17 mouse cellular contexts compared by ENCODE assay signal in the genomic region with DNA sequence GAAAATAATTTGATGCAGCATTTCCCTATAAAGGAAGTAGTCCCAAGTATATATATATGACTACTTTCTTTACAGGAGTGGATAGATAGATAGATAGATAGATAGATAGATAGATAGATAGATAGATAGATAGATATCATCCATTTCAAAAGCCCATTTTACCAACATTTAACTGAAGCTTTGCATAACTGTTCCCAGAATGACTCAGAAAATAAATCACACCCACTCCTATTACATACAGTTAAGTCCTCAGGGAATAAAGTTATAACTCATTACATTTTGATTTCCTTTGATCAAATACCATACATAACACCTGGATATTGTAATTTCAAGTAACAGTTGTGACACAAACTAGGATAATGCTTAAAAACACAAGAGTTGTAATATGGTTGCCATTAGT.
"Had no signal": no experiment of that assay in that cellular context is flagged by ENCODE, and none has a peak within 500 bp of the region (broad histone marks: within the 10 kb centered on the region; RNA-seq: fewer than 3 reads in every experiment).

No protein-coding gene starts in this region.

- H3K36me3 ChIP-seq: lung, embryonic 15.5 days; midbrain, embryonic 13.5 days; neural tube, embryonic 12.5 days; stomach, embryonic 15.5 days had no signal

- H3K9ac ChIP-seq: liver, postnatal 0 days; lung, embryonic 15.5 days; midbrain, embryonic 13.5 days; neural tube, embryonic 12.5 days; stomach, embryonic 15.5 days had no signal

- H3K27ac ChIP-seq: macrophage; midbrain, embryonic 13.5 days; neural tube, embryonic 12.5 days had no signal

- H3K27me3 ChIP-seq: lung, embryonic 15.5 days; megakaryocyte, embryonic 14.5 days; midbrain, embryonic 13.5 days; neural tube, embryonic 12.5 days; stomach, embryonic 15.5 days had no signal

- H3K4me2 ChIP-seq: midbrain, embryonic 11.5 days; midbrain, embryonic 13.5 days; neural tube, embryonic 12.5 days had no signal

- ATAC-seq: liver, postnatal 0 days; lung, postnatal 0 days; midbrain, embryonic 13.5 days; midbrain, embryonic 16.5 days had no signal

- H3K4me3 ChIP-seq: megakaryocyte, embryonic 14.5 days; midbrain, embryonic 13.5 days; neural tube, embryonic 12.5 days; stomach, embryonic 15.5 days had no signal

- H3K4me1 ChIP-seq: lung, embryonic 15.5 days; megakaryocyte, embryonic 14.5 days; midbrain, embryonic 13.5 days; stomach, embryonic 15.5 days had no signal

- H3K9me3 ChIP-seq: lung, embryonic 15.5 days; megakaryocyte, embryonic 14.5 days; midbrain, embryonic 13.5 days; neural tube, embryonic 12.5 days; stomach, embryonic 15.5 days had no signal

- DNase-seq: liver, postnatal 0 days; lung, adult 2 months; lung, postnatal 14 days; lung, postnatal 36 days; right cerebral cortex, postnatal 14 days; thymus, adult 2 months; thymus, postnatal 25 days; thymus, postnatal 4 days had no signal
